Mouse (Mus musculus) gastrocnemius, postnatal 36 days (tissue): ENCODE data around the gene Mlph. TPM values are rescaled to one million over a fixed set of nuclear protein-coding genes. Genes with fewer than 3 reads are reported as not detected.

Source experiments
- DNase-seq, 2 experiments: peaks; one replicate each; pipeline ENCODE4 v3.0.0; 2022
- intact Hi-C: fragments of 180-260 bp; cut with DNase I; formaldehyde crosslinking; loops from one replicate; pipeline ENCODE4 v1.15.1; 2025
- total RNA-seq, 2 experiments: library from RNA; stranded (reverse); gene quantifications; 2 replicates each; pipeline ENCODE4 v1.2.3; 2021

The Mlph gene
- total RNA-seq, 2 experiments from 2014 or later: 0.20 to 0.22 TPM

GRCm38 (mm10) chr1:90956245-90957096, 41.6 kb downstream of the Mlph start:
- intact Hi-C loops: loop anchor here (1.0 to 10.0 kb wide), 5 partner anchors 28 to 892 kb away; no protein-coding TSS in a partner anchor
- DNase-seq: peak in 1 of 2 experiments; percentile 31

DNA sequence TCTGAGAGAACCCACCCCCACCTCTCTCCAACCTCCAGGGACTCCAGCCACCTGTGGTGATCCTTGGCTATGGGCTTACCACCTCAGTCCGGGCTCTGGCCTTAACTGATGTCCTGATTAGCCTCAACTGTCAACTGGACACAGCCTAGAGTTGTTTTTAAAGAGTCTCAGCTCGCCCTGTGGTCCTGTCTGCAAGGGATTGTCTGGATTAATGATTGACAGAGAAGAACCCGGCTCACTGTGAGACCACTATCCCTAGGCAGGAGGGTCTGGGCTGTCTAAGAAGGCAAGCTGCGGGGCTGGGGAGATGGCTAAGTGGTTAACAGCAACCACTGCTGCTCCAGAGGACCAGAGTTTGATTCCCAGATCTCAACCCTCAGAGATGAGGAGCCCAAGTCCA, 47.6 kb downstream of the Mlph start:
- intact Hi-C loops: no loop called here
- no peak for DNase-seq

- no peak for DNase-seq
- intact Hi-C loops: no loop called here
These were observed 48.1 kb downstream of the Mlph start for GRCm38 (mm10) chr1:90962994-90963393.

DNA sequence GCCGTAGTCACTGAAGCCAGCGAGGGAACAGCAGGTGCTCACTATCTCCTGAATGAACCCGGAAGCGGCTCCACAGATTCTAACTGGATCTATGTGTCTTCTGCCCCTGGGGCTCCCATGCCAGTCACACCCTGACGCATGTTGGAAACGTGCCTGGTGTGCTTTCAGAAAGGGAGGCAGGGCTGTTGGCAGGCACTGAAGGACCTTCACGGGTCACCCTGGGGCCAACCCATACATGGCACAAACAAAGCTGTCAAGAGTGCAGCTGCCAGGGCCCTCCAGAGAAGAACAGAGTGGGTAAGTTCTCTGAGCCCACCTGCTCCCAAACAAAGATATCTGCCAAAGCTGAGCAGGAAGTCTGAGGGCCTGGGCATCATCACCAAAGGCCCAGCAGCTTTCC, 52.7 kb downstream of the Mlph start:
- DNase-seq: no peak
- intact Hi-C loops: no loop called here

DNA sequence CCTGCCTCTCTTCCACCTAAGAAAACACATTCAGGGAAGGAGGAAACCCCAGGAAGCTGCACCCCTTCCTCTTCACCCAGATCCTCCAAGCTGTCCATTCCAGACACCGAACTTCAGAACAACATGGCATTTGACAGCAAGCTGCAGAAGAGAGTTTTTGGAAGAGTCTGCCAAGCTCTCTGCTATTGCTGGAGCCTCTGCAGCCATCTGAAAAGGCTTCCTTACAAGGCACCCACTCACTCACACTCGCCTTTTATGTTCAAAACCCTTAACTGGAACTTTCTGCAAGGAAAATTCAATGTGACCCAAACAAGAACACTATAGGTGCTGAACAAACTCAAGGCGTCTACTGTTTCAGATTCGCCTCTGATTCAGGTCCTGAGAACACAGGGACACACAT, 53.8 kb downstream of the Mlph start:
- DNase-seq: no peak
- intact Hi-C loops: no loop called here

GRCm38 (mm10) chr1:90969347-90969784, 54.5 kb downstream of the Mlph start, which contains the start of gene Rab17:
Gene Rab17, minus strand, starts transcription at chr1:90969661.
- intact Hi-C loops: no loop called here
- no peak for DNase-seq

DNA sequence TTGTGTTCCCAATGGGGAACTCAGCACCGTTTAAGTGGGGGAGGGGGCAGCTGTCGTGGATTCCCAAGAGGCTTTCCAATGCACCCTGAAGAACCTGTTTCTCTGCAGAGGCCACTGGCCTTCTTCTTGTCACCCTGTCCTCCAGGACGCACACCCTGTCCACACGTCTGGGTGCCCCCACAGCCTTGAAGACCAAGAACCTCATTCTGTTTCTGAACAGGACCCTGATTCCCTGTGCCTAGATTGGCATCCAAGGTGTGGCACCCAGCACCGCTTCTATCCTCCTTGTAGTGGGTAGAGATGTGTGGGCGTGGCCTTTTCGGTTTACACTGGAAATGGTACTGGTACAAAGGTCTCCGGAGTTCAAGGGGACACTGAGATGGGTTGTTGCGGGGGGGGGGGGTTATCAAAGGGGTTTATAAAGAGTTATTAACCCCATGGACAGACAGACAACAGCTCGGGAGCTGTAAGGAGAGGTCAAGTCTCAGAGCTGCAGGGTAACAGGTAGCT, 55.1 kb downstream of the Mlph start:
- intact Hi-C loops: loop anchor here (5.0 kb wide), 2 partner anchors 67 to 277 kb away; no protein-coding TSS in a partner anchor
- DNase-seq: no peak

- peak; percentile 90 to 95 for DNase-seq
- intact Hi-C loops: loop anchor here (2.0 to 5.0 kb wide), 3 partner anchors 64 to 274 kb away; no protein-coding TSS in a partner anchor
These were observed 58.2 kb downstream of the Mlph start for GRCm38 (mm10) chr1:90972911-90973573.

DNA sequence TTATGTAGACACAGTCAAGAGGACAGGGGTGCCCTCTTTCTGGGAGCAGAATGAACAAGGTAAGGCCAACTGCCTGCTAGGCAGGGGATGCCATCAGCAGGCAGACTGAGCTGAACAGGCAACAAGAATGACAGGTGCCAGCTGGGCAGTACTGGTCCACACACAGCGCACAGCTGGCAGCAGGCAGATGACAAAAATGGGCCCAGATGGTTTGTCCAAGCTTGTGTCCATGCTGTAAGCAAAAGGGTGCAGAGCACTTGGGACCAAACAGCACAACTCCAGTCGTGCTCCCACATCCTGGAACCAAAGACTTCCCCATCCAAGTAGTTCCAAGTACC, 58.7 kb downstream of the Mlph start:
- DNase-seq: no peak

DNA sequence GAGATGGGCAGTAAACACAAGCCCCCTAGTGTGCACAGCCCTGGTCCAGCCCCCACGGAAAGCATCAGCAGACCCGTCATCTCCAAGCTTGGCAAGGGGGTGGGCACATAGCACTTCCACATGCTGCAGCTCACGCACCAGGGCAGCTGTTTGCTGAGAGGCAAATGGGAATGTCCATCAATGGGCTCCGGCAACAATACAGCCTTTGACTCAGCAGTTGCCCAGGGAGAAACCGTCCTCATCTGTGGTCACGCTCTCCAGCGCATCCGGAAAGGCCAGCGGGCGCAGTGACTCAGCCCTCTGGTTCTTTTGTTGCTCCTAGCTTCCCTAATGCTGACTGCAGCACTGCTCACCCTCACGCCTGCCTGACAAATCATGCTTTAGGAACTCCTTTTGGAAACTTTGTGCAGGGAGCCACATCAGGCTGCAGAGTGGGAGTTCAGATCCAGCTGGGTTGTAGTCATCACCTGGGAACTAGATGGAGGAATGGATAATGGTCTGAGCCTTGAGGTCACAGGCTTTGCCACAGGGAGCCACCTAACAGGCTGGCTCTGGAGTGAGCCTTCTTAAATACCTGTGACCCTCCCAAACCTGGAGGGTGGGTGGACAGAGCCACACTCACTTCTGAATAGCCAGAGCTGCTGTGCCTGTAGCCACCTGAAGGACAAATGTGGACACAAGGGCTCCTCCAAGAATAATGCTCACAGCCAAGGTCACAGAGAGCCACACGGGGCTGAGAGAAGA, 60.2 kb downstream of the Mlph start:
- intact Hi-C loops: loop anchor here (5.0 kb wide), 2 partner anchors 62 to 272 kb away; no protein-coding TSS in a partner anchor
- peak; percentile 28 to 36 for DNase-seq

More for the DNA sequence above, 58.7 kb downstream of the Mlph start:
- intact Hi-C loops: loop anchor here (2.0 to 5.0 kb wide), 3 partner anchors 64 to 274 kb away; no protein-coding TSS in a partner anchor

- no peak for DNase-seq
- intact Hi-C loops: no loop called here
These were observed 61.1 kb downstream of the Mlph start for GRCm38 (mm10) chr1:90975960-90976359.

DNA sequence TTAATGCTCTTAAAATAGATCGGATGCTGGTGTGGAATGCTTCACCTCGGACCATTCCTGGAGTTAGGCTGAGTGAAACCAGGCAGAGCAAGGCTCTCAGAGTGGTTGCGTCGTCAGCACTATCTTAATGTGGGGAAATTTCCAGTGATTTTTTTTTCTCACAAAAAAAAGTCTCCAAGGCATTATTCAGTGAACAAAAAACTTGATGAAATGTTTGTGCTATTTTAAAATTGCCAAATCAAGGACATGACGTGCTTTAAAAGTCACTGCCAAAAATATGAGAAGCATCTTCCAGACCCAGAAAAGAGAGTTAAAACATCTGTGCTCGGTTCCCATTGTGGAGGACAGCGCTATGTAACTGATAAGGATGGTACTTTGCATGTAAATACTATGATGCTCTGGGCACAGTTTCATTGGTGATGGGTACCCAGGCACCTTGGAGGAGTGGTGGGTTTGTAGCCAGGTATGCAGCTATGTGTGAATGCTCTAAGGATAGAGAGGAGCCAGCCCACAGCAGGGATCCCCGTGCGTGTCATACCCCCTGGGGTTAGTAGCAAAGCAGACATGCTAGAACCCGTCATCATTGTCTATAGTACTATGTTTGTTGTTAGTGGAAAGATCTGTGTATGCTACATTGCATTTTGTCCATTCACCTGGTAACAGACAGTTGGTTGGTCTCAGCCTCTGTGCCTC, 65.9 kb downstream of the Mlph start:
- DNase-seq: peak in 1 of 2 experiments; percentile 8
- intact Hi-C loops: loop anchor here (5.0 kb wide), 1 partner anchor 37 kb away; no protein-coding TSS in a partner anchor

GRCm38 (mm10) chr1:90981346-90981745, 66.5 kb downstream of the Mlph start:
- intact Hi-C loops: loop anchor here (5.0 kb wide), 1 partner anchor 36 kb away; no protein-coding TSS in a partner anchor
- DNase-seq: peak in 1 of 2 experiments; percentile 1

DNA sequence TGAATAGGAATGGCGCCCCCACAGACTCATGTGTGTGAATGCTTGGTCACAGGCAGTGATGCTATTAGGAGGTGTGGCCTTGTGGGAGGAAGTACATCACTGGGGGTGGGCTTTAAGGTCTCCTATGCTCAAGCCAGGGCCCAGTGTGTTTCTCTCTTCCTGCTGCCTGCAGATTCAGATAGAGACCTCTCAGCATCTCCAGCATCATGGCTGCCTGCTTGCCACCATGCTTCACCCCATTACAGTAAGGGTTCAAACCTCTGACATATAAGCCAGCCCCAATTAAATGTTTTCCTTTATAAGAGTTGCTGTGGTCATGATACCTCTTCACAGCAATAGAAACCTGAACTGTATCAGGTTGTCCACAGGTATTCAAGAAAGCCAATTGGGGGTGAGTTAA, 81.0 kb downstream of the Mlph start:
- peak in 1 of 2 experiments; percentile 6 for DNase-seq
- intact Hi-C loops: no loop called here

GRCm38 (mm10) chr1:90997136-90997535, 82.3 kb downstream of the Mlph start:
- intact Hi-C loops: no loop called here
- DNase-seq: peak in 1 of 2 experiments; percentile 6

DNA sequence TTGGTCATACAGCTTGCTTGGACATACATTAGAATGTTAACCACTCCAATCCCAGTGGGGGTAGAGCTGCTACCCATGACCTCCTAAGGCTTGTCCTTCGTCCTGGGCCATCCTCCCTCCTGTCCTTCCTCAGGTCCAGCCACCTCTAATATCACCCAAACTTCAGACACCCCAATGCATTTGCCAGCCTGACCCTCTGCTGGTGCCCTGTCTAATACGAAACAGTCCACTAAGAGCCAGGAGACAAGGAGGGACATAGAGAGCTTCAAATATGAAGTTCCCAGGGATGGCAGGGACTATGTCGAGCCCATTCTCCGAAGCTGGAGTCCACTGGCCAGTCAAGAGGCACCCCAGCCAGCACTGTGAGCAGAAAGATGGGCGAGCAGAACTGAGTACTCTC, 82.8 kb downstream of the Mlph start:
- DNase-seq: peak in 1 of 2 experiments; percentile 10
- intact Hi-C loops: no loop called here

DNA sequence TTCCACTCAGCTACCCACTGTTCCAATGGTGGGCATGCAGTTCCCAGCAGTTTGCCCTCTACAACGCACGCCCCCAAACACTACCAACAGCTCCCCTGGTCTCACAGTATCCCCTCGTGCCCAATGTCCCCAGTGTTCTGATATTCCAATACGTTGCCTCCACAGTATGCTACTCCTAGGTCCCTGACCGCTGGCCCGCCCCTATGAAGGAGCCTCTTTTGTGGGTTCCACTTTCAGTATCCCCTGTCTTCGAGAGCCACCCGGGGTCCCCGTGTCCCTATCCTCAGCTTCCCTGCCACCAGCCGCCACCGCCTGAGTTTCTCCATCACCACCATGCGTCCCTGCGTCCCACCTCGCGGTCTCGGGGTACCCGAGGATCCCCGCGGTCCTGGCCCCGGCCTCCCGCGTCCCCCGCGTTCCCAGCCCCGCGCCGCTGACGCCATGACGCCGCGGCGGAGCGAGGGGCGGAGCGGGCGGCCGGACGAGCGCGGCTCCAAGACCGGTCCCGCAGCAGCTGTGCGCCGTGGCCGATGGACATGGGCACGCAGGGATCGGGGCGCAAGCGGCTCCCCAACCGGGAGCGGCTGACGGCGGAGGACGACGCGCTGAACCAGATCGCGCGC, 83.5 kb downstream of the Mlph start, which contains the start of gene Lrrfip1:
Lrrfip1 (plus strand) TSS at position 470 of the 623 bp plus-strand sequence.
- intact Hi-C loops: no loop called here
- DNase-seq: peak; percentile 45 to 70

DNA sequence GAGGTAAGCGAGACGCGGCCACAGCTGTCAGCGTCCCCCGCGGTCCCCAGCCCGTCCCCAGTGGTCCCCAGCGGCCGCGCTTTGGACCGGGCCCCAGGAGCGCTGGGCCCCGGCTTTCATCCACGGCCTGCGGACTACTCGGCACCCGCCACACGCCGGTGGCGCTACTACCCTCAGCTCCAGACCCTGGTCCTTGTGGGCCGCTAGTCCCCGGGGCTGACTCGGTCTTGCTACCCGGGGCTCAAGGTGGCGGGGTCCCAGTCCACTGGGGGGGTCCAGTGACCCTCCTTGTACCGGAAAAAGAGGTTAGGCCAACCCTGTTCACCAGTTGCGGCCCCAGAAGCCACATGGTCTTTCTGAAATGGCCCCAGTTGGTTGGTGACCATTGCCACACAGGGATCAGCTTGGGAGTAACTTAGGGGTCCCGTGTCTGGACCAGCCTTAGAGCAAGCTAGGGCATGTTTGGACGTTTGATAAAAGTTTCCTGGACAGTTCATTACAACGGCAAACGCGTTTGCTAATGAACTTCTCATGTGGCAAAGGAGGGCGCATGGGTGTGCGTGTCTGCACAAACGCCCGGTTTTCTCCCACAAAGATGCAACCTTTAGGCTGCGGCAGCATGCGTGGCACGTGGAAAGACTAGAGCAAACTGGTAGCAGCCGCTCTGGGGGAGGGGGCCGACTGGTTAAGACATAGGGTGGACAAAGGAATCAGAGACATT, 84.2 kb downstream of the Mlph start:
- DNase-seq: no peak
- intact Hi-C loops: no loop called here
